Mouse (Mus musculus): Measurements from ENCODE around the gene Supt4a. TPM values are rescaled to one million over a fixed set of nuclear protein-coding genes. Genes with fewer than 3 reads are reported as not detected.

Gene Supt4a
- polyA plus RNA-seq, 1 experiment from 2014 or later = 146 TPM

DNA sequence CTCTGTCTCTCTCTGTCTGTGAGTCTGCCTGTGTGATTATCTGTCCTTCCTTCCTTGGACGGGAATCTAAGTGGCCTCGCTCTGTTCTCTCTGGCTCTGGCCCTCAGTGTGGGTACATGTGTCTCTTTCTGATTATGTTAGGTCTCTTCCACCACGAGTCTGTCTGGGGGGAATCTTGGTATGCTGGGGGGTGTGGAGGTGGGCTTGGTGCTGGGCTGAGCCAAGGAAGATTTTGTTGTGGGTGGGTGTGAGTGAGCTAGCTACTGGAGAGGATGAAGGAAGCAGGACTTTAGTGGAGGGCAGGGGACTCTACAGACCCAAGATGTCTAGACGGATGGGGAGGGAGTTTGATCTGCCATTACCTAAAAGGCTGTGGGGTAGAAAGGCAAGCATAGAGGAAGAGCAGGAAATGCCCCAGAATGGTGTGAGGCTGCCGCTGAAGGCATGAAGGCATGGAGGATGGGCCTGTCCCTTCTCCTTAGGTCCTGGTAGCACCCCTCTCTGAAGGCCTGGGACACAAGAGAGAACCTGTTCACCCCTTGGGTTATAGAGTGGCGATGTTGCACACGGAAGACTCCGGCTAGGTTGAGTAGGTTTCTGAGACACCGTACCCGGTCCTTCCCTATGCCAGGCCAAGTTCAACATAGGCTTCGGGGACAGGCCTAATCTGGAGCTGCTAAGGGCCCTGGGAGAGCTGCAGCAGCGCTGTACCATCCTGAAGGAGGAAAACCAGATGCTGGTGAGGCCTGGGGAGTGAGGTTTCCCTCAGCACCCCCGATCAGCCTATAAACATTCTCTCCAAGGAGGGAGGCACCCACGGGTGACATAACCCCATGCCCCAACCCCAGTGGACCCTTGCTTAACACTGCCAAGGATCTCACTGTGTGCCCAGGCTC, 24.7 kb downstream of the Supt4a start:
- WGBS = 72% methylated on average over 14 of the region's 14 CpGs
- H3K9ac ChIP-seq = no peak overlapping the region
- no peaks in the 10 kb centered on the region for H3K9me3 ChIP-seq (ENCODE audit: low read depth, low read length)
- ATAC-seq (ENCODE audit: insufficient read depth) (no peak), DNase-seq (no peak)
- no peak for TF ChIP-seq CTCF (IDR thresholded peaks at IDR 0.05; ENCODE audit: low read depth)
- no peaks in the 10 kb centered on the region for H3K36me3 ChIP-seq (ENCODE audit: insufficient read depth)
- H3K27ac ChIP-seq (ENCODE audit: low read depth) = no peak overlapping the region
- H3K27me3 ChIP-seq (ENCODE audit: insufficient read depth, low read length) = peaks cover 76% of the 10 kb centered on the region
- H3K4me1 ChIP-seq (ENCODE audit: insufficient read depth) = 0 out of 2 replicates have a peak, but pooled peaks cover 4% of the 10 kb centered on the region
- H3K4me3 ChIP-seq (ENCODE audit: low read depth, low read length) = no peak overlapping the region
- no peak overlapping the region for H3K4me2 ChIP-seq

DNA sequence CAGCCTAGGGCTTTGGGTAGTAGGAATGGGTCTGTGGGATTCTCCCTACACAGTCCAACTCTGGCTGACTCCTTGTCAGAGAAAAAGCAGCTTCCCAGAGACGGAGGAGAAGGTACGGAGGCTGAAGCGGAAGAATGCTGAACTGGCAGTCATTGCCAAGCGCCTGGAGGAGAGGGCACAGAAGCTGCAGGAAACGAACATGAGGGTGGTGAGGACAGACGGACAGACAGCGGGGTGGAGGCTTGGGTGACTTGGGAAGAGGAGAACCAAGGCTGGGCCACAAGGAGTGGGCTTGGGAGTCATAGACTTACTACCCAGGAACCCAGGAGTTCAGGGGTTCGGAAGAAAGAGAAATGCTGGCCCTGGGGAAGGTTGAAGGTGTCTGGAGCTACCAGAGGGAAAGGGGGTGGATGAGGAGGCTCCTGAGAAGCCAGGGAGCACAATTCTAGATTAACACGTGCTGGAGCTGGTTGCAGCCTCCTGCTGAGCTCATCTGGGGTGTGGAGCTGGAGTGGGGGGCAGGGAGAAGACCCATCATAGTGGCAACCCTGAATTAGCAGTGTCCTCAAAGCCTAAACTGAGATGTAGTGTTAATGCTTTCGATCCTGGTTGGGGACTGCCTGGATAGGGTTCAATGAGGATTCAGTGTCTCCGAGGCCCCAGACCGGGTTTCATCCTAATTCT, 25.5 kb downstream of the Supt4a start:
- Histone ChIP-seq H3K4me2 (no peak overlapping the region), H3K4me1 (ENCODE audit: insufficient read depth) (0 out of 2 replicates have a peak, but pooled peaks cover 4% of the 10 kb centered on the region), H3K27me3 (ENCODE audit: insufficient read depth, low read length) (peaks cover 76% of the 10 kb centered on the region), H3K27ac (ENCODE audit: low read depth) (no peak overlapping the region), H3K36me3 (ENCODE audit: insufficient read depth) (no peaks in the 10 kb centered on the region), H3K9me3 (ENCODE audit: low read depth, low read length) (no peaks in the 10 kb centered on the region), H3K9ac (no peak overlapping the region), H3K4me3 (ENCODE audit: low read depth, low read length) (peak overlapping the region; percentile 49; the same call in 1 of the 2 replicates)
- TF ChIP-seq CTCF (IDR thresholded peaks at IDR 0.05; ENCODE audit: low read depth) = no peak
- ATAC-seq (ENCODE audit: insufficient read depth) = no peak
- no peak for DNase-seq
- 36% methylated on average over 12 of the region's 12 CpGs for WGBS

- Histone ChIP-seq H3K27me3 (ENCODE audit: insufficient read depth, low read length) (peaks cover 76% of the 10 kb centered on the region), H3K9me3 (ENCODE audit: low read depth, low read length) (no peaks in the 10 kb centered on the region), H3K9ac (peak overlapping the region; percentile 53; the same call in 1 of the 2 replicates), H3K4me2 (peak overlapping the region; percentile 93), H3K27ac (ENCODE audit: low read depth) (no peak overlapping the region), H3K4me3 (ENCODE audit: low read depth, low read length) (peak overlapping the region; percentile 49), H3K4me1 (ENCODE audit: insufficient read depth) (0 out of 2 replicates have a peak, but pooled peaks cover 4% of the 10 kb centered on the region), H3K36me3 (ENCODE audit: insufficient read depth) (no peaks in the 10 kb centered on the region)
- DNase-seq (peak; percentile 54), ATAC-seq (ENCODE audit: insufficient read depth) (peak; percentile 47)
- TF ChIP-seq CTCF (IDR thresholded peaks at IDR 0.05; ENCODE audit: low read depth) = peak; percentile 17; the same call in 1 of the 2 replicates
- WGBS = 2% methylated on average over 17 of the region's 17 CpGs
Measured at GRCm38 (mm10) chr11:87763511-87763987, 26.2 kb downstream of the Supt4a start.

DNA sequence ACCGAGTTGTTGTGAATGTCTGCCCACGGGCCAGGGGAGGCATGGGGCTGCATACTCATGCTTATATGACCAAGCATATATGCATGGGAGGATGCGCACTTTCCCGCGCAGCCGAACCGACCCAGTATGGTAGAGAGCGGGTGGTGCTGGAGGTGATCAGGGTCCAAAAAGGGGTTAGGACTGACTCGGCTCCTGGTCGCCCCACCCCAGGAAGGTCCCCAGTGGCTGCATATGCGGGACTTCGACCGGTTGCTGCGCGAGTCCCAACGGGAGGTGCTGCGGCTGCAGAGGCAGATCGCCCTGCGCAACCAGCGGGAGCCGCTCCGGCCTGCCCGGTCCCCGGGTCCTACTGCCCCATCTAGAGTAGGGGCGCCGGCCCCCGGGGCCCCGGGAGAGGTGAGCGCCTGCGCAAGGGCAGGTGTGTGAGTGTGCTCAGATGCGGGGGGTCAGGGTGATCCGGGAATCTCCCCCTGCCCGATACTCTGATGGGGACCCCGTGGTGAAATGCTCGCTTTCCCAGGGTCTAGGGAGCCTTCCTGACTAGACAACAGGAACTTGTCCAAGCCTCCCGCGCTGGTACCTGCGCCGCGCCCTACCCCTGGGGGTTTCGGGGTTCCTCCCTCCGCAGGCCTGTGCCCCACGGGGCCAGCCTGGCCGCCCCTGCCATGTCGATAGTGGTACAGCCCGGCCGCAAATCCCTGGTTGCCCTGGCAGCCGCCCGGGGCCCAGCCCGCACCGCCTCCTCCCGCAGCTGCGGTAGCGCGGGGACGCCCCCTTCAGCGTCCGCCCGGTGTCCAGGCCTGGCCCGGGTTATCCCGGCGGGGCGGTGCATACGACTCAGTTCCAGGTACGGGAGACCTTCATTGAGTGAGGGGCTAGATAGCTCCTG, 26.9 kb downstream of the Supt4a start:
- WGBS = under 1% methylated on average over 65 of the region's 65 CpGs
- no peak for TF ChIP-seq CTCF (IDR thresholded peaks at IDR 0.05; ENCODE audit: low read depth)
- H3K4me2 ChIP-seq = peak overlapping the region; percentile 93
- no peak overlapping the region for H3K27ac ChIP-seq (ENCODE audit: low read depth)
- peak overlapping the region; percentile 49 for H3K4me3 ChIP-seq (ENCODE audit: low read depth, low read length)
- no peaks in the 10 kb centered on the region for H3K36me3 ChIP-seq (ENCODE audit: insufficient read depth)
- ATAC-seq (ENCODE audit: insufficient read depth) (peak; percentile 55), DNase-seq (peak; percentile 27)
- no peaks in the 10 kb centered on the region for H3K9me3 ChIP-seq (ENCODE audit: low read depth, low read length)
- H3K9ac ChIP-seq = peak overlapping the region; percentile 53
- H3K27me3 ChIP-seq (ENCODE audit: insufficient read depth, low read length) = peaks cover 76% of the 10 kb centered on the region
- 0 out of 2 replicates have a peak, but pooled peaks cover 4% of the 10 kb centered on the region for H3K4me1 ChIP-seq (ENCODE audit: insufficient read depth)

GRCm38 (mm10) chr11:87768745-87769144, 31.4 kb downstream of the Supt4a start:
- Histone ChIP-seq H3K4me3 (ENCODE audit: low read depth, low read length) (no peak overlapping the region), H3K36me3 (ENCODE audit: insufficient read depth) (no peaks in the 10 kb centered on the region), H3K9me3 (ENCODE audit: low read depth, low read length) (no peaks in the 10 kb centered on the region), H3K9ac (no peak overlapping the region), H3K4me2 (no peak overlapping the region), H3K27ac (ENCODE audit: low read depth) (no peak overlapping the region), H3K27me3 (ENCODE audit: insufficient read depth, low read length) (peaks cover 32% of the 10 kb centered on the region), H3K4me1 (ENCODE audit: insufficient read depth) (0 out of 2 replicates have a peak, but pooled peaks cover 1% of the 10 kb centered on the region)
- TF ChIP-seq CTCF (IDR thresholded peaks at IDR 0.05; ENCODE audit: low read depth) = no peak
- DNase-seq (no peak), ATAC-seq (ENCODE audit: insufficient read depth) (no peak)
- WGBS = 87% methylated on average over 4 of the region's 4 CpGs

DNA sequence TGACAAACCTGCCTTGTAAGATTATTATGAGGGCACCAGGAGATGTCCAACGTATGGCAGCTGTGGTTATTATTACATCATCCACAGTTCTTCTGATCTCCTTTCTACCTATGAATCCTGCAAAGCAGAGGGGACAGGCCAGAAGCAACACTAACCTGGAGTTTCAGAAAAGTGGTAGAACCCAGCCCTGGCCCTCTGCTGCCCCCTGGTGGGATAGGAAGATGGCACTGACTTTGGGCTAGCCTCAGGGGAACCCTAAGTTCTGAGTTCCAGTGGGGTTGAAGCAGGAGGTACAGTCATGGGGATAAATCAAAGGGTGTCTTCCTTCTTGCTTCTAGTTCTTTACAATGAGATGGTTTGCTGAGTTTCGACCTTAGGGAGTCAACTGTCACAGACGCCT, 33.6 kb downstream of the Supt4a start:
- Histone ChIP-seq H3K4me2 (no peak overlapping the region), H3K4me3 (ENCODE audit: low read depth, low read length) (no peak overlapping the region), H3K9ac (no peak overlapping the region), H3K27ac (ENCODE audit: low read depth) (no peak overlapping the region), H3K4me1 (ENCODE audit: insufficient read depth) (no peaks in the 10 kb centered on the region), H3K9me3 (ENCODE audit: low read depth, low read length) (no peaks in the 10 kb centered on the region), H3K27me3 (ENCODE audit: insufficient read depth, low read length) (peaks cover 10% of the 10 kb centered on the region), H3K36me3 (ENCODE audit: insufficient read depth) (no peaks in the 10 kb centered on the region)
- DNase-seq (peak; percentile 78), ATAC-seq (ENCODE audit: insufficient read depth) (no peak)
- peak; percentile 90 for TF ChIP-seq CTCF (IDR thresholded peaks at IDR 0.05; ENCODE audit: low read depth)
- 52% methylated on average over 3 of the region's 3 CpGs for WGBS

Measured in lung, embryonic 14.5 days (tissue).